Mouse (Mus musculus): ENCODE results near the gene Mindy1. TPM values are rescaled to one million over a fixed set of nuclear protein-coding genes. Genes with fewer than 3 reads are reported as not detected.

Gene Mindy1
- polyA plus RNA-seq, 1 experiment from 2014 or later = 41.4 TPM

- H3K36me3 ChIP-seq (replicated peaks; ENCODE audit: insufficient read depth, low read length) = no peaks in the 10 kb centered on the region
- H3K27ac ChIP-seq (ENCODE audit: low read depth) = peak overlapping the region; percentile 96
- H3K4me1 ChIP-seq (ENCODE audit: insufficient read depth) = peaks cover 50% of the 10 kb centered on the region
- DNase-seq (no peak), ATAC-seq (no peak)
- peak overlapping the region; percentile 78 for H3K4me3 ChIP-seq (ENCODE audit: low read depth, low read length)
- H3K4me2 ChIP-seq (ENCODE audit: low read depth, low read length) = peak overlapping the region; percentile 87
- H3K27me3 ChIP-seq (ENCODE audit: insufficient read depth, low read length) = no peaks in the 10 kb centered on the region
- no peaks in the 10 kb centered on the region for H3K9me3 ChIP-seq (ENCODE audit: low read length)
- peak overlapping the region; percentile 94 for H3K9ac ChIP-seq (replicated peaks)
- TF ChIP-seq CTCF (IDR thresholded peaks at IDR 0.05; ENCODE audit: low read depth) (no peak), EP300 (IDR thresholded peaks at IDR 0.05; ENCODE audit: low read depth) (no peak)
- WGBS (ENCODE audit: insufficient replicate concordance) = 52% methylated on average over 6 of the region's 6 CpGs
These were observed 32.9 kb downstream of the Mindy1 start for GRCm38 (mm10) chr3:95314075-95314474.

- H3K4me1 ChIP-seq (ENCODE audit: insufficient read depth) = peaks cover 54% of the 10 kb centered on the region
- TF ChIP-seq EP300 (IDR thresholded peaks at IDR 0.05; ENCODE audit: low read depth) = no peak
- no peak for TF ChIP-seq CTCF (IDR thresholded peaks at IDR 0.05; ENCODE audit: low read depth)
These were observed 33.4 kb downstream of the Mindy1 start, which contains the start of gene Cers2 for GRCm38 (mm10) chr3:95314486-95315093. Cers2 (plus strand) TSS chr3:95314791.

DNA sequence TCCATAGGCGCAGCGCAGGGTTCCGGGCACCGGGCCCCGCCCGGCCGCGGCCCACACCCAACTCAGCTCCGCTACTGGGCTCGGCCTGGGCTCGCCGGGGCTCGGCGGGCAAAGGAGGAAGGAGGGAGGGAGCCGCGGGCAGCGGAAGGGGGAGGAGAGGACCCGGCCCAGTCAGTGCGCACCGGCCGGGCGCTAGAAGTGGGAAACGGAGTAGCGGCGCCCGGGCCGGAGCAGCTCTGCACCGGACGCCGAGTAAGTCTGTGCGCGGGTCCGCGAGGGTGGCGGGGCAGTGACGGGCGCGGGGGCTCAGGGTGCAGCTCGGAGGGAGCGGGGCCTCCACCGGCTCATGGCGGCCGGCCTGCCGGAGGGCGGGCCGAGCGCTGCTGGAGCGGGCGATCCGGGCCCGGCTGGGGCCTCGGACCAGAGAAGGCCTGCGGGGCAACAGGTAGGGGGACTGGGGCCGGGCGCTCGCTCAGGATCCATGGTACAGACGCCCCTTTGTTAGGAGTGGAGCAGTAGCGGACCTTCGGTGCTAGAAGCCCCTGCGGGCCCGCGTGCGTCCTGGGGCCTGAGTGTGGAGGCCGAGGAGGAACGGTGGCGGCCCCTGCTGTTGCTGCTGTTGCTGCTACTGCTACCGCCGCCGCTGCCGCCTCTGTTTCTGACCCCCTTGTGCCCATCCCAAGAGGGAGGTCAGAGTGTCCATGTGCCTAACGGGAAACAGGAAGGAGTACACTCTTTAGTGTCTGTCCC is 34.1 kb downstream of the Mindy1 start:
- H3K4me1 ChIP-seq (ENCODE audit: insufficient read depth) = peaks cover 54% of the 10 kb centered on the region
- WGBS (ENCODE audit: insufficient replicate concordance) = under 1% methylated on average over 67 of the region's 71 CpGs
- TF ChIP-seq CTCF (IDR thresholded peaks at IDR 0.05; ENCODE audit: low read depth) = peak; percentile 69
- no peak for TF ChIP-seq EP300 (IDR thresholded peaks at IDR 0.05; ENCODE audit: low read depth)
- peak overlapping the region; percentile 96 for H3K27ac ChIP-seq (ENCODE audit: low read depth)
- peak overlapping the region; percentile 94 for H3K9ac ChIP-seq (replicated peaks)
- H3K9me3 ChIP-seq (ENCODE audit: low read length) = no peaks in the 10 kb centered on the region
- peaks cover 3% of the 10 kb centered on the region for H3K36me3 ChIP-seq (replicated peaks; ENCODE audit: insufficient read depth, low read length)
- DNase-seq = peak; percentile 95
- peak; percentile 86 for ATAC-seq
- peak overlapping the region; percentile 87 for H3K4me2 ChIP-seq (ENCODE audit: low read depth, low read length)
- H3K27me3 ChIP-seq (ENCODE audit: insufficient read depth, low read length) = no peaks in the 10 kb centered on the region
- H3K4me3 ChIP-seq (ENCODE audit: low read depth, low read length) = peak overlapping the region; percentile 78

More at GRCm38 (mm10) chr3:95314486-95315093, 33.4 kb downstream of the Mindy1 start, which contains the start of gene Cers2:
- H3K9me3 ChIP-seq (ENCODE audit: low read length) = no peaks in the 10 kb centered on the region
- ATAC-seq (no peak), DNase-seq (no peak)
- H3K4me2 ChIP-seq (ENCODE audit: low read depth, low read length) = peak within 1 kb of the TSS; percentile 87
- H3K27ac ChIP-seq (ENCODE audit: low read depth) = peak within 1 kb of the TSS; percentile 96
- no peaks in the 10 kb centered on the region for H3K36me3 ChIP-seq (replicated peaks; ENCODE audit: insufficient read depth, low read length)
- 4% methylated on average over 27 of the region's 27 CpGs for WGBS (ENCODE audit: insufficient replicate concordance)
- H3K4me3 ChIP-seq (ENCODE audit: low read depth, low read length) = peak within 1 kb of the TSS; percentile 78
- H3K9ac ChIP-seq (replicated peaks) = peak within 1 kb of the TSS; percentile 94
- H3K27me3 ChIP-seq (ENCODE audit: insufficient read depth, low read length) = no peaks in the 10 kb centered on the region

GRCm38 (mm10) chr3:95315844-95316550 is 34.9 kb downstream of the Mindy1 start:
- WGBS (ENCODE audit: insufficient replicate concordance) = 3% methylated on average over 9 of the region's 9 CpGs

DNA sequence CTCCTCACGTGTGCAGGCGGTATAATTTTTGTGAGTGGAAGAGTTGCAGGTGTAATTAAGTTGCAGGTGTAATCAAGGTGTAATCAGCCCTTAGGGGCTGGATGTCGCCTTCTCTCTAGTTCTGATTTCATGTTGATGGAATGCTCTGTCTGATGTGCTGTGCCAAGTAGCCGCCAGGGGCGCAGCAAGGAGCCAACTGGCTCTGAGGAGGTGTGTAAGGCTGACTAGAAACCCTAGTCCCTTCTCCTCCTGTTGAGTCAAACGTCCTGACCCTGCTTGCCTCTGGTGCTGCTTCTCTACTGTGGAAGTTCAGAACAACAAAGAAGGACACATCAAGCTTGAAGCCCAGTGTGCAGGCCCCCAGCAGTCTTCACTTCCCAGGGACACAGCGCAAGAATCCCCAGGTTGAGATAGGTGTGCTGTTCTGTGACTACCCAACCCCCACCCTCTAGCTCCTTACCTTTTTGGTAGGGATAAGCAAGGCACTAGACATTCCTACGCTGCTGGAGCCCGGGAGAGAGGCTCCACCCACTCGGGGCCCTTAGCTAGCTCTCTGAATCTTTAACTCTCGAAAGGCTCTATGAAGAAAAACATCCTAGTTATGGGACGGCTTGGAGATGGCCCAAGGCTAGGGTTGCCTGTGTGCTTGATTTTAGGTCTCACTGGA is 36.4 kb downstream of the Mindy1 start:
- TF ChIP-seq EP300 (IDR thresholded peaks at IDR 0.05; ENCODE audit: low read depth) (no peak), CTCF (IDR thresholded peaks at IDR 0.05; ENCODE audit: low read depth) (peak; percentile 85)
- Histone ChIP-seq H3K27me3 (ENCODE audit: insufficient read depth, low read length) (no peaks in the 10 kb centered on the region), H3K9me3 (ENCODE audit: low read length) (no peaks in the 10 kb centered on the region), H3K4me3 (ENCODE audit: low read depth, low read length) (0 out of 2 replicates have a peak overlapping the region, but pooled peaks have one; percentile 11), H3K9ac (replicated peaks) (peak overlapping the region; percentile 49), H3K36me3 (replicated peaks; ENCODE audit: insufficient read depth, low read length) (peaks cover 26% of the 10 kb centered on the region), H3K27ac (ENCODE audit: low read depth) (peak overlapping the region; percentile 72), H3K4me2 (ENCODE audit: low read depth, low read length) (peak overlapping the region; percentile 58), H3K4me1 (ENCODE audit: insufficient read depth) (peaks cover 48% of the 10 kb centered on the region)
- DNase-seq = peak; percentile 72
- no peak for ATAC-seq
- 30% methylated on average over 12 of the region's 12 CpGs for WGBS (ENCODE audit: insufficient replicate concordance)

More at GRCm38 (mm10) chr3:95315844-95316550, 34.9 kb downstream of the Mindy1 start:
- ATAC-seq (no peak), DNase-seq (no peak)
- H3K4me3 ChIP-seq (ENCODE audit: low read depth, low read length) = peak overlapping the region; percentile 78
- H3K9me3 ChIP-seq (ENCODE audit: low read length) = no peaks in the 10 kb centered on the region
- H3K4me2 ChIP-seq (ENCODE audit: low read depth, low read length) = peak overlapping the region; percentile 87
- H3K27ac ChIP-seq (ENCODE audit: low read depth) = peak overlapping the region; percentile 96
- H3K27me3 ChIP-seq (ENCODE audit: insufficient read depth, low read length) = no peaks in the 10 kb centered on the region
- TF ChIP-seq EP300 (IDR thresholded peaks at IDR 0.05; ENCODE audit: low read depth) = no peak
- TF ChIP-seq CTCF (IDR thresholded peaks at IDR 0.05; ENCODE audit: low read depth) = no peak
- H3K4me1 ChIP-seq (ENCODE audit: insufficient read depth) = peaks cover 56% of the 10 kb centered on the region
- peaks cover 10% of the 10 kb centered on the region for H3K36me3 ChIP-seq (replicated peaks; ENCODE audit: insufficient read depth, low read length)
- peak overlapping the region; percentile 94 for H3K9ac ChIP-seq (replicated peaks)

All from liver, postnatal 0 days (tissue).